ENCODE assay signal across 36 mouse cellular contexts in the genomic region with DNA sequence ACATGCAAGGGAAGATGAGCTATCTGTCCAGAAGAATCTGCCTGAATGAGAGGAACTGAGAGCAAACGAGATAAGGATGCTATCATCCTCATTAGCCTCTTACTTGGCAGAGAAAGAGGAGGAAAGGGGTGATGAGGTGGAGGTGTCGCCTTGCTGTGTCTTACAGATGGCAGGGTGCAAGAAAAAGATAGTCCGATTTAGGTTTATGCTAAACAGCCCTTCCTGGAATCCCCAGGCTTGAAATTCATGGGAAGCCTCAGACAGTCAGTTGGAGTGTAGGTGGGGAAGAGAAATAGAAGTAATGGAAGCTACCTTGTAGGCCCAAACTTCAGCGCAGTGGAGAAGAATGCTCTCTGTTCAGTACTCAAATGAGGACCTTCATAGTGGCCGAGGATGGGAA. TPM values are rescaled to one million over a fixed set of nuclear protein-coding genes. Genes with fewer than 3 reads are reported as not detected.
"Had no signal": no experiment of that assay in that cellular context is flagged by ENCODE, and none has a peak within 500 bp of the region (broad histone marks: within the 10 kb centered on the region; RNA-seq: fewer than 3 reads in every experiment).

No protein-coding gene starts in this region.

- ATAC-seq: hindbrain, embryonic 16.5 days; inflammation-experienced regulatory T-cells, adult 6 months; intestine, embryonic 15.5 days; intestine, postnatal 0 days had no signal

- H3K27ac ChIP-seq: gastrocnemius, adult 2 months; heart, embryonic 10.5 days; hindbrain, embryonic 10.5 days; hindbrain, embryonic 12.5 days; hindbrain, embryonic 14.5 days; intestine, embryonic 15.5 days; limb, embryonic 10.5 days; limb, embryonic 12.5 days; liver, embryonic 13.5 days; liver, embryonic 15.5 days had no signal

- H3K4me1 ChIP-seq: heart, embryonic 10.5 days; heart, embryonic 12.5 days; hindbrain, embryonic 10.5 days; hindbrain, embryonic 12.5 days; intestine, embryonic 15.5 days; limb, embryonic 10.5 days; limb, embryonic 12.5 days; liver, embryonic 13.5 days; liver, embryonic 15.5 days had no signal

- DNase-seq: gastrocnemius, adult 2 months; gastrocnemius, postnatal 10 days; gastrocnemius, postnatal 25 days; heart, postnatal 10 days; heart, postnatal 4 days; kidney, adult 18-20 months; kidney, adult 8-10 months; kidney, postnatal 10 days; kidney, postnatal 25 days; kidney, postnatal 4 days; layer of hippocampus, adult 9-11 months; liver; liver, embryonic 13.5 days had no signal

- H3K4me3 ChIP-seq: gastrocnemius, adult 2 months; heart, embryonic 10.5 days; heart, embryonic 12.5 days; hindbrain, embryonic 10.5 days; hindbrain, embryonic 12.5 days; intestine, embryonic 15.5 days; limb, embryonic 10.5 days; limb, embryonic 12.5 days; liver, embryonic 13.5 days; liver, embryonic 15.5 days had no signal

RNA-seq across cellular contexts. Expression of a gene that starts 13.9 kb away (rescaled TPM):
- total RNA-seq: gastrocnemius, postnatal 10 days; granulocyte monocyte progenitor cell, adult 5-6 weeks; heart, adult 8-10 months; heart, postnatal 10 days; heart, postnatal 25 days; heart, postnatal 4 days had no signal
- polyA plus RNA-seq: heart, embryonic 10.5 days; heart, embryonic 12.5 days; heart, embryonic 14.5 days; hindbrain, embryonic 10.5 days; hindbrain, embryonic 12.5 days; hindbrain, embryonic 14.5 days; hindbrain, embryonic 16.5 days; kidney, embryonic 14.5 days; kidney, embryonic 16.5 days; limb, embryonic 10.5 days; limb, embryonic 12.5 days; limb, embryonic 14.5 days had no signal

RNA-seq across cellular contexts. Expression of a gene that starts 29.7 kb away (rescaled TPM):
- total RNA-seq: granulocyte monocyte progenitor cell, adult 5-6 weeks had no signal
- polyA plus RNA-seq: heart, embryonic 14.5 days; inflammation-experienced regulatory T-cells, adult 6 months had no signal

RNA-seq across cellular contexts. Expression of a gene that starts 36.0 kb away (rescaled TPM):
- total RNA-seq: gastrocnemius, adult 2 months; gastrocnemius, postnatal 10 days; gastrocnemius, postnatal 25 days; gastrocnemius, postnatal 4 days; granulocyte monocyte progenitor cell, adult 5-6 weeks; heart, adult 8-10 months; heart, postnatal 10 days; heart, postnatal 25 days; heart, postnatal 4 days; layer of hippocampus, adult 8-10 months; layer of hippocampus, postnatal 25 days had no signal
- polyA plus RNA-seq: heart, embryonic 10.5 days; heart, embryonic 12.5 days; heart, embryonic 14.5 days; hindbrain, embryonic 10.5 days; hindbrain, embryonic 14.5 days; hindbrain, embryonic 16.5 days; inflammation-experienced regulatory T-cells, adult 6 months; limb, embryonic 12.5 days; liver, embryonic 11.5 days; liver, embryonic 15.5 days had no signal

RNA-seq across cellular contexts. Expression of a gene that starts 50.3 kb away (rescaled TPM):
- total RNA-seq: granulocyte monocyte progenitor cell, adult 5-6 weeks had no signal
